Mouse (Mus musculus) embryonic facial prominence, embryonic 14.5 days (tissue): Measurements from ENCODE around the gene Dse. TPM values are rescaled to one million over a fixed set of nuclear protein-coding genes. Genes with fewer than 3 reads are reported as not detected.

Experiments used
- ATAC-seq: fragments of 200-750 bp; cut with Nextera tagmentation; 2 replicates; pipeline ENCODE4 v1.8.0; 2017; ENCODE audit warnings: low read depth, moderate number of reproducible peaks, moderate TSS enrichment
- DNase-seq: peaks from one replicate; pipeline ENCODE4 v3.0.0-alpha.2; 2015; ENCODE audit warnings: low spot score
- H3K27ac ChIP-seq: fragments of 300-500 bp; sonication (generic); replicated peaks from 2 replicates; pipeline ENCODE4 v1.5.1; 2014; ENCODE audit warnings: low read depth, mild to moderate bottlenecking, low read length, moderate library complexity
- H3K27me3 ChIP-seq: fragments of 300-500 bp; sonication (generic); replicated peaks from 2 replicates; pipeline ENCODE4 v1.6.1; 2014; ENCODE audit warnings: low read length; ENCODE audit not compliant: control insufficient read depth, insufficient read depth
- H3K36me3 ChIP-seq: fragments of 300-500 bp; sonication (generic); 2 replicates; pipeline ENCODE4 v1.6.1; 2014; ENCODE audit warnings: low read length, mixed read lengths; ENCODE audit not compliant: control insufficient read depth, insufficient read depth
- H3K4me1 ChIP-seq: fragments of 300-500 bp; sonication (generic); 2 replicates; pipeline ENCODE4 v1.6.1; 2014; ENCODE audit warnings: antibody characterized with exemption, low read length; ENCODE audit not compliant: control insufficient read depth, insufficient read depth
- H3K4me2 ChIP-seq: fragments of 300-500 bp; sonication (generic); 2 replicates; pipeline ENCODE4 v1.6.1; 2014; ENCODE audit warnings: low read depth, mild to moderate bottlenecking, low read length, moderate library complexity, mixed read lengths
- H3K4me3 ChIP-seq: fragments of 300-500 bp; sonication (generic); 2 replicates; pipeline ENCODE4 v1.5.1; 2014; ENCODE audit warnings: low read depth, mild to moderate bottlenecking, low read length
- H3K9ac ChIP-seq: fragments of 300-500 bp; sonication (generic); 2 replicates; pipeline ENCODE4 v1.6.1; 2014; ENCODE audit warnings: low read depth, mild to moderate bottlenecking, low read length, moderate library complexity, mixed read lengths
- H3K9me3 ChIP-seq: fragments of 300-500 bp; sonication (generic); 2 replicates; pipeline ENCODE4 v1.6.1; 2016; ENCODE audit warnings: low read length; ENCODE audit not compliant: control insufficient read depth
- WGBS: fragments of 180-500 bp; shearing (Covaris S2); extraction: QIAGEN DNeasy Blood & Tissue Kit; methylation state at CpG from one replicate; pipeline ENCODE4 v1.1.7; 2014; 5-methylcytosine and 5-hydroxymethylcytosine counted together
- polyA plus RNA-seq: library from polyadenylated mRNA; unstranded; fragments of >200 nt; fragmentation: Nextera tagmentation; extraction: Ambion mirVana; gene quantifications from 2 replicates; pipeline ENCODE4 v1.2.1, GENCODE M21; 2014

The Dse gene
- polyA plus RNA-seq, 1 experiment from 2014 or later: 46.7 TPM

DNA sequence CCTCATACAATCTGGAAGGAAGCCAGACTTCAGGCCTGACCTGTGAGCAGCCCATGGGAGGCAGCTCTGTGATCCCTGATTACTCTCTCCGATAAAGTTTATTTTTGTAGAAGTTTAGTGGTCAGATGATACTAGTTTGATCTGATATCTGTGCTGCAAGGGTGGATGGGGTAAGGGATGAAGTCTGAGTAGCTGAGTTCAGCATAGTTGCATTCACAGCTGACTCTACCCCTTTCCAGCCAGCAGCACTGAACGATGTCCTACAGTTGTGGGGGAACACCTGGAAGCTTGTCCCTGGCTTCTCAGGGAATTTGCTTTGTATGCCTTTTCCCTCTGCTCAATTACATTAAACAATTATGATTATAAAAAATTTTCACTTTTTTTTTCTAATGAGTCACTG, 12.6 kb downstream of the Dse start:
- WGBS: 32% methylated on average over 2 of the region's 2 CpGs

DNA sequence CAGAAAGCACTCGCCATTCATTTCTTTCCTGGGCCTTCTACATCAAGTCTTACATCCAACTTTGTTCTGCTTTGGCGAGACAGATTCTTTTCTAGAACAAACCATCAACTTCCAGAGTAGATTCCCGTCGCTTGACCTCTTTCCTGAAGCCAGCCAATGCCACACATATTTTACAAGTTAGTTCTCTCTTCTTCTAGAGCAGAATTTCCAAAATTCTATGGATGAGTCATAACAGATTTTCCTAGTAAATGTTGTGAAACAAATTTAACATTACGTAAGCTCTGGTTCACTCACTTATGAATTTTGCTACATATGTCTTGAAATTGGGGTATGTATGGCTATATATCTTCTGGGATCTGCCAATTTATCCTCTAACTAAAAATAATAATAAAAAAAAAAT, 13.0 kb downstream of the Dse start:
- 87% methylated on average over 5 of the region's 5 CpGs for WGBS
- no peak overlapping the region for H3K4me3 ChIP-seq

More for the DNA sequence above, 12.6 kb downstream of the Dse start:
- DNase-seq (peak; percentile 60), ATAC-seq (no peak)
- Histone ChIP-seq H3K4me3 (no peak overlapping the region), H3K27ac (peak overlapping the region; percentile 33; the same call in 1 of the 2 replicates), H3K9ac (no peak overlapping the region), H3K27me3 (no peaks in the 10 kb centered on the region), H3K9me3 (peaks cover 2% of the 10 kb centered on the region; the same call in 1 of the 2 replicates), H3K4me1 (peaks cover 10% of the 10 kb centered on the region), H3K4me2 (no peak overlapping the region), H3K36me3 (peaks cover 2% of the 10 kb centered on the region; the same call in 1 of the 2 replicates)

DNA sequence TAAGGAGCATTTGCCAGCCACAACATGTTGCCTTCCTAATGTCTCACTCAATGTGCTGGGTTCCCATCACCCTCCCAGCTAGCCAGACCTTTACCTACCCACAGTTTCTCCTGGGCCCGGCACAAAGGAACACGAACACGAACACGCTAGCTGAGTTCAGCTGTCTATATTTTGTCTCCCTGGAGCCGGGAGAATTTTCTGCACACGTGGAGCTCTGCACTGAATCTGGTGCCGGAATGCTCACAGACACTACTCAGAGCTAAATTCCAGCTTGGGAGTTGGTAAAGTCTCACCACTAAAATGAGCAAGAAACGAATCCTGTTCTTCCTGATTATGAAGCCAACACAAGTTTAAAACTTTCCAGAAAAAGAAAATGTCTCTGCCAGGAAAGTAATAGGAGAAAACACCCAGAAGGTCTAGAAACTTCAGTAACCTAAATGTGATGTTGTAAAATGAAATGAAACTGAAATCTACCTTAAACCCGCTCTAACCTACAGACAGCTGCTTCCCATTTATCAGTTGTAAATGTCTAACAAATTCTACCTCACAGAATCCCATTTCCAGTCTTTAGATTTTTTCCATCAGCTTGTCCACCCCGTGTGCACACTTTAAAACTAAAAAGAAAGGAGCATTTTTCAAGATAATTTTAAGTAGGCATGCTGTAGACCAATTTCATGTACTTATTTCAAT, 20.8 kb downstream of the Dse start:
- Histone ChIP-seq H3K9ac (peak overlapping the region; percentile 46), H3K27me3 (no peaks in the 10 kb centered on the region), H3K9me3 (no peaks in the 10 kb centered on the region), H3K4me2 (peak overlapping the region; percentile 47), H3K27ac (peak overlapping the region; percentile 88), H3K4me3 (no peak overlapping the region), H3K4me1 (peaks cover 38% of the 10 kb centered on the region), H3K36me3 (peaks cover 12% of the 10 kb centered on the region)
- 22% methylated on average over 10 of the region's 10 CpGs for WGBS
- ATAC-seq (peak; percentile 58; the same call in 1 of the 2 replicates), DNase-seq (peak; percentile 74)

More for the DNA sequence above, 13.0 kb downstream of the Dse start:
- Histone ChIP-seq H3K9me3 (no peaks in the 10 kb centered on the region), H3K4me2 (no peak overlapping the region), H3K4me1 (peaks cover 10% of the 10 kb centered on the region), H3K36me3 (no peaks in the 10 kb centered on the region), H3K27me3 (no peaks in the 10 kb centered on the region), H3K9ac (no peak overlapping the region), H3K27ac (peak overlapping the region; percentile 33; the same call in 1 of the 2 replicates)
- DNase-seq (no peak), ATAC-seq (no peak)

DNA sequence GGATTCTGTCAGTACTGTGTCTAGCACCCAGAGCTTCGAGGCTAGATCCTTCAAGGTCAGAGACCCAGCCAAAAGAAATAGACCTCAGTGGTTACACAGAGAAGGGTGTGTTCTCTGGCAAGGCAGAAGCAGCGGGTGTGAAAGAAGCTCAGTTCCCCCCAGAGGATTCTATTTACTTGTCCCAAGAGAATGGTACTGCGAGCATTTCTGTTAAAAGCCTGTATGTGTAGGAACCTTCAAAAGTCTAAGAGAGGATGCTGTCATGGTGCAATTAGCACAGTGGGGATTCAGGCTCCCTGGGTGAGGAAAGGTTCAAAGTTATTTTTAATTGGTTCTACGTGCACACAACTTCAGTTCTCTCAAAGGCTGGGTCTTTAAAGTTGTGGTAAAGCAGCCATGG, 22.0 kb downstream of the Dse start:
- peaks cover 38% of the 10 kb centered on the region for H3K4me1 ChIP-seq
- H3K36me3 ChIP-seq: peaks cover 12% of the 10 kb centered on the region
- peak overlapping the region; percentile 88 for H3K27ac ChIP-seq
- WGBS: 43% methylated on average over 4 of the region's 4 CpGs
- H3K4me3 ChIP-seq: no peak overlapping the region
- H3K9me3 ChIP-seq: no peaks in the 10 kb centered on the region
- no peak for ATAC-seq
- H3K9ac ChIP-seq: no peak overlapping the region
- H3K4me2 ChIP-seq: no peak overlapping the region
- H3K27me3 ChIP-seq: no peaks in the 10 kb centered on the region
- DNase-seq: no peak

DNA sequence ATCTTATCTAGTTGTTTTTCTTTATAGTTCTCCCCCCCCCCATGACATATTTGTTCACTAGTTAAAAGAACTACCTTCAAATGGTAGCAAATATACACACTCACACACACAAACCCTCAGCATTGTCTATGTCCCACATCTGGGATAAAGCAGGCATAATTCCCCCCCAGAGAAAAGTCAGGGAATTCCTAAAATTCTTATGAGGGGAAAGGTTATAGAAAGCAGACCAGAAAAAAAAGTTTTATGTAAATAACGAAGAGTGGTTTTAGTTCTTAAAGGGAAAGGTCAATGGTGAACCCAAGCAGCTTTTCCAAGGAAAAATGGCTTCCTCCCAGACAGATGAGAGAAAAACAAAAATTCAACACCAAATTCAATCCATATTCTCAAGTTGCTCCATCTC, 22.6 kb downstream of the Dse start:
- H3K4me3 ChIP-seq: no peak overlapping the region
- H3K36me3 ChIP-seq: peaks cover 15% of the 10 kb centered on the region
- ATAC-seq (no peak), DNase-seq (peak; percentile 13)
- WGBS: 10% methylated on average over 1 of the region's 1 CpGs
- H3K4me2 ChIP-seq: no peak overlapping the region
- no peaks in the 10 kb centered on the region for H3K27me3 ChIP-seq
- H3K4me1 ChIP-seq: peaks cover 38% of the 10 kb centered on the region
- 0 out of 2 replicates have a peak overlapping the region, but pooled peaks have one; percentile 21 for H3K27ac ChIP-seq
- H3K9ac ChIP-seq: no peak overlapping the region
- H3K9me3 ChIP-seq: no peaks in the 10 kb centered on the region

DNA sequence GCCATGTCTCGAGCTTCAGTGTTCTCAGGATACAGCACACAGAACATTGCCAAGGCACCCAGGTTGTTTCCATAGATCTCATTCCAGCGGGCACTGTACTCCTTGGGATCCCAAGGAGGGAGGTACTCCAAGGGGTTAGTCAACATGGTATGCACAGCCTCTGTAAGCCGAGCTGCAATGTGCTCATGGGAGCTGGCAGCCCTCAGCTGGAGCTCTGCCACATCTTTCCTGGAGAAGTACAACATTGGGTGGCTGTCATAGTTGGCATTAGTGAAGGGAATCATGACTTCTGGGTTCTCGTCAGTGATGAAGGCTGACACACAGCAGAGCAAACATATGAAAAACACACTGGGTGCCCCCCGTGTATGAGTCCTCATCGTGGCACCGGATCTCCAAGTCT, 23.8 kb downstream of the Dse start:
- H3K4me1 ChIP-seq: peaks cover 38% of the 10 kb centered on the region
- no peak overlapping the region for H3K4me2 ChIP-seq
- no peaks in the 10 kb centered on the region for H3K27me3 ChIP-seq
- DNase-seq (peak; percentile 18), ATAC-seq (no peak)
- H3K27ac ChIP-seq: no peak overlapping the region
- H3K9me3 ChIP-seq: no peaks in the 10 kb centered on the region
- H3K9ac ChIP-seq: no peak overlapping the region
- WGBS: 82% methylated on average over 7 of the region's 7 CpGs
- peaks cover 15% of the 10 kb centered on the region for H3K36me3 ChIP-seq
- no peak overlapping the region for H3K4me3 ChIP-seq

DNA sequence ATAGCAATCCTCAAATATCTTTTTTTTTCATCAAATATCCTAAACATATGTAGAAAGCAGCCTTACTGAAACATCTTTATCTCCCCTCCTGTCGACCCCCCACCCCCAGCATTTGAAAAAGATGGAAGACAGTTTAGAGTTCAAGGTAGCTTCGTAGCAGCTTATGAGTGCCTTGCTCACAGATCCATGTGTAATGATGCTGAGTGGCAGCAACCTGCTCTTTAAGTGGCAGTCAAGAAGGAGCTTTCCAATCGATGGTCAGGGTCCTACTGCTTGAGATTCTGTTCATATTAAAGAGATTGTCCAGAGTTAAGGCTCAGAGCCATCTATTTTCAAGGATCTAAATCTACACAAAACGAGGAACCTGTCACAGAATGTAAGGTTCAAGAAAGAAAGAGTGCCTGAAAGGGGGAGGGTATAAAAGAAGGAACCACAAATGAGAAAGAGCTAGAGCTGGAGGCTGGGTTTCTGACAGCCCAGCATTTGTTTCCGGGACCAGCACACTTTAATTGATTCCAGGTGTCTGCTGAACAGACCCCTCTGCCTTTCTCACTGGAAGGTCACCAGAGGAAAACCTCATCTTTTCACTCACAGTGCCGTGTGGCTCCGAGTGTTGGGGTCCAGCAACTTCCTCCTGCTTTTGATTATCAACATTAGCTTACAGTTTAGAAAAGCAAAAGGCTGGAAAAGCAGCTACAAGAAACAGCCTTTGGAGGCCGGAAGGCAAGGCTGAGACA, 31.5 kb downstream of the Dse start:
- H3K9me3 ChIP-seq: no peaks in the 10 kb centered on the region
- 16% methylated on average over 8 of the region's 8 CpGs for WGBS
- peak overlapping the region; percentile 84 for H3K27ac ChIP-seq
- no peak overlapping the region for H3K4me3 ChIP-seq
- peaks cover 24% of the 10 kb centered on the region for H3K4me1 ChIP-seq
- peak overlapping the region; percentile 28; the same call in 1 of the 2 replicates for H3K4me2 ChIP-seq
- H3K9ac ChIP-seq: no peak overlapping the region
- ATAC-seq (peak; percentile 82), DNase-seq (peak; percentile 86)
- no peaks in the 10 kb centered on the region for H3K27me3 ChIP-seq
- peaks cover 3% of the 10 kb centered on the region; the same call in 1 of the 2 replicates for H3K36me3 ChIP-seq

DNA sequence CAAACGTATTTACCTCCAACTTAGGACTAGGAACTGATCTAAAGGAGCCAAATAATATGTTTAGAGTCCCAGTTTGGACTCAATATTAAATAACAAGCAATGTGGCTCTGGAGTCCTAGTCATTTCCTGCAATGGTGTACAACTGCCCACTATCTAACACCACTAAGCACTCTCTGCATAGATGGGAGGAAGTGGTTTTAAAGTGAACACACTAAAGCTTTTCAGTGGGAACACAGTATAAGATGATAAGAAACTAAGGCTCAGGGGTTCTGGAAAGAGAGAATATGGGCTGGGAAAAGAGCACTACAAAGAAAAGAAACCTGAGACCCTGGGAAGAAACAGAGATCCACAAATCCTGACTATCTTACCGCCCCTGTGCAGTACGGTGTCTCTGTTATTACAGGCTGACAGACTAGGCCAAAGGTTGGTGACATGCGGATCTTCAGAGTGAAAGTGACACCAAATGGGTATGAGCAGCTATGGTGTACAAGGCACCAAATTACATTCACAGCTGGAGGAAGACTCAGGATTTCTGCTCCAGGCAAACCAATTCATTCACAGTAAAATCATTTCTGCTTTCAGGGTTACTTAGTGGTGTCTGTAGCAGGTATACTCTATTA, 34.7 kb downstream of the Dse start:
- H3K27ac ChIP-seq: no peak overlapping the region
- H3K4me2 ChIP-seq: no peak overlapping the region
- H3K36me3 ChIP-seq: no peaks in the 10 kb centered on the region
- WGBS: 56% methylated on average over 4 of the region's 4 CpGs
- no peaks in the 10 kb centered on the region for H3K9me3 ChIP-seq
- DNase-seq (no peak), ATAC-seq (no peak)
- no peak overlapping the region for H3K9ac ChIP-seq
- no peaks in the 10 kb centered on the region for H3K27me3 ChIP-seq
- H3K4me1 ChIP-seq: peaks cover 24% of the 10 kb centered on the region
- H3K4me3 ChIP-seq: no peak overlapping the region
